Mouse (Mus musculus): Measurements from ENCODE around the gene Scel.
A peak's percentile ranks its signal among the peaks of the same experiment; 100 is the strongest.

DNA sequence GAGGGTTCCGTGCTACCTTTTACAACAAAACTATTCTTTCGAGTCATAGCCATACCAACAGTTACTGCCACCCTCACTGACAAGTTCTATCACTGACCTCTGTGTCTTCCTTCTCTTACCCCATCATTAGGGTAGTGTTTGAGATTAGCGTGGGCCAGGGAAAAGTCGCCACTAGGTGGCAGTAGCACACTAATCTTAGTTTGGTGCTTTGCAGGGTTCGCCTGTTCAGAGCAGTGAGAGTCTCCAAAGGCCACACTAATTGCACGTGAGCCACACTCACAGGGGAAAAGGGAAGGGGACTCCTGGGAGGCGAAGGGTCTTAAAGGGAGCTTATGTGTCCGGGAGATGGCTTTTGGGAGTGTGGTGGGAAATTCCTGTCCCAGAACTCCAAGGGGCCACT is 37.3 kb downstream of the Scel start:
- TF ChIP-seq POLR2A (IDR thresholded peaks at IDR 0.05; ENCODE audit: borderline replicate concordance, extremely low read depth, low read depth, low read length), result no peak
- peak; percentile 75 for TF ChIP-seq CTCF (IDR thresholded peaks at IDR 0.05; ENCODE audit: insufficient read depth, low read length)
